ENCODE assay signal across 20 mouse cellular contexts in the genomic region with DNA sequence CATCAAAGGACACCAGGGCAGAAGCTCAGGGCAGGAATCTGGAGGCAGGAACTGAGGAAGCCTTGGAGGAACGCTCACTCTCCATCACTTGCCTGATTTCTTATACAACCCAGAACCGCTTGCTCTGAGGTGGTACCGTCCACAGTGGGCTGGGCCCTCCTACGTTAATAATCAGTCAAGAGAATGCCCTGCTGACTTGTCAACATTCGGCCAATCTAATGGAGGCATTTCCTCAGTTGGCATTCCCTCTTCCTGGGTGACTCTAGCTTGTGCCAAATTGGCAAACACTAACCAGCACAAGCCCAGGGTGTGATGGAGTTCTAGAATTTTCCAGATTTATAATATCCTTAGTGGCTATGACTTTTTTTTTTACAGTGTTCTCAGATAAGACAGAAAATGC.
"Had no signal": no experiment of that assay in that cellular context is flagged by ENCODE, and none has a peak within 500 bp of the region (broad histone marks: within the 10 kb centered on the region; RNA-seq: fewer than 3 reads in every experiment).

No protein-coding gene starts in this region.

- H3K9ac ChIP-seq: intestine, embryonic 15.5 days; limb, embryonic 13.5 days; liver, embryonic 14.5 days; liver, postnatal 0 days; lung, embryonic 14.5 days; midbrain, embryonic 12.5 days; midbrain, embryonic 15.5 days; neural tube, embryonic 12.5 days; neural tube, embryonic 15.5 days had no signal

- H3K4me2 ChIP-seq: intestine, embryonic 15.5 days; limb, embryonic 13.5 days; liver, embryonic 11.5 days; lung, embryonic 14.5 days; midbrain, embryonic 12.5 days; midbrain, embryonic 15.5 days; neural tube, embryonic 12.5 days; neural tube, embryonic 15.5 days had no signal

- H3K4me1 ChIP-seq: midbrain, embryonic 12.5 days; midbrain, embryonic 15.5 days; neural tube, embryonic 12.5 days had no signal

- H3K27ac ChIP-seq: intestine, embryonic 15.5 days; limb, embryonic 10.5 days; limb, embryonic 13.5 days; liver, embryonic 14.5 days; macrophage; midbrain, embryonic 12.5 days; midbrain, embryonic 15.5 days; neural tube, embryonic 12.5 days; neural tube, embryonic 15.5 days; stomach, postnatal 0 days had no signal

- H3K36me3 ChIP-seq: limb, embryonic 10.5 days; limb, embryonic 13.5 days; midbrain, embryonic 12.5 days; midbrain, embryonic 15.5 days; neural tube, embryonic 12.5 days; neural tube, embryonic 15.5 days had no signal

- H3K9me3 ChIP-seq: intestine, embryonic 15.5 days; limb, embryonic 10.5 days; limb, embryonic 13.5 days; midbrain, embryonic 12.5 days; midbrain, embryonic 15.5 days; neural tube, embryonic 12.5 days; neural tube, embryonic 15.5 days had no signal

- H3K4me3 ChIP-seq: intestine, embryonic 15.5 days; limb, embryonic 10.5 days; limb, embryonic 13.5 days; midbrain, embryonic 12.5 days; midbrain, embryonic 15.5 days; neural tube, embryonic 12.5 days; neural tube, embryonic 15.5 days had no signal

- DNase-seq: liver, postnatal 0 days; lung, embryonic 14.5 days; right cerebral cortex, adult 18-20 months; right cerebral cortex, postnatal 14 days; right cerebral cortex, postnatal 4 days; thymus, adult 2 months; thymus, postnatal 14 days; thymus, postnatal 4 days had no signal

- H3K27me3 ChIP-seq: intestine, embryonic 15.5 days; midbrain, embryonic 12.5 days; midbrain, embryonic 15.5 days; neural tube, embryonic 12.5 days; neural tube, embryonic 15.5 days had no signal

- ATAC-seq: intestine, embryonic 15.5 days; liver, postnatal 0 days; lung, postnatal 0 days; midbrain, embryonic 15.5 days had no signal
